Mouse (Mus musculus) thymus, postnatal 0 days (tissue): ENCODE data around the gene Frmd3. TPM values are rescaled to one million over a fixed set of nuclear protein-coding genes. Genes with fewer than 3 reads are reported as not detected.

Experiments
- polyA plus RNA-seq: library from polyadenylated mRNA; unstranded; fragments of >200 nt; fragmentation: Nextera tagmentation; extraction: Ambion mirVana; gene quantifications from 2 replicates; pipeline ENCODE4 v1.2.1, GENCODE M21; 2015

Frmd3 gene
- polyA plus RNA-seq, 1 experiment from 2014 or later, result 0.25 TPM

Other genes starting within 250 kb of the Frmd3 start
- gene Rasef, start 222.4 kb upstream of the Frmd3 start, polyA plus RNA-seq, result 2.2 TPM in 2 replicates
- not detected in 2 replicates for gene Gm11758, start 137.2 kb upstream of the Frmd3 start, polyA plus RNA-seq
- not detected in 2 replicates for gene Gm11757, start 122.3 kb upstream of the Frmd3 start, polyA plus RNA-seq
- gene Gm13871, start 107.5 kb upstream of the Frmd3 start, polyA plus RNA-seq, result not detected in 2 replicates
- not detected in 2 replicates for gene Gm11756, start 92.7 kb upstream of the Frmd3 start, polyA plus RNA-seq
- gene 2310002L09Rik, start 62.6 kb upstream of the Frmd3 start, polyA plus RNA-seq, result 0.12 and 0.24 TPM in 2 replicates
- 16.1 and 17.2 TPM in 2 replicates for gene Kdm4c, start 229.1 kb downstream of the Frmd3 start, polyA plus RNA-seq